Mouse (Mus musculus) liver, embryonic 14.5 days (tissue): ENCODE measurements around the gene Fam160b1. TPM values are rescaled to one million over a fixed set of nuclear protein-coding genes. Genes with fewer than 3 reads are reported as not detected.

Experiments used
- ATAC-seq: fragments of 200-750 bp; cut with Nextera tagmentation; 2 replicates; pipeline ENCODE4 v1.8.0; 2017; ENCODE audit warnings: moderate number of reproducible peaks, mild to moderate bottlenecking, moderate library complexity; ENCODE audit not compliant: insufficient read depth
- DNase-seq, 3 experiments: peaks; one replicate each; pipeline ENCODE4 v3.0.0-alpha.2; 2012 to 2013; ENCODE audit warnings: low read depth in 3 of 3, low spot score in 3 of 3
- H3K27ac ChIP-seq: fragments of 300-500 bp; sonication (generic); 2 replicates; pipeline ENCODE4 v1.5.1; 2014; ENCODE audit warnings: moderate library complexity, mild to moderate bottlenecking, control low read depth, inconsistent platforms
- H3K27me3 ChIP-seq: fragments of 300-500 bp; sonication (generic); 2 replicates; pipeline ENCODE4 v1.6.1; 2014; ENCODE audit warnings: mild to moderate bottlenecking, low read length, moderate library complexity; ENCODE audit not compliant: control insufficient read depth, insufficient read depth
- H3K36me3 ChIP-seq: fragments of 300-500 bp; sonication (generic); replicated peaks from 2 replicates; pipeline ENCODE4 v1.6.1; 2014; ENCODE audit warnings: low read depth; ENCODE audit not compliant: control insufficient read depth, insufficient read depth
- H3K4me1 ChIP-seq, 2 experiments: fragments of 200-500 bp in 1 of 2; fragments of 300-500 bp in 1 of 2; sonication (generic) in 1 of 2; replicated peaks; 2 replicates each; pipeline ENCODE4 v1.6.1; 2012 to 2014; ENCODE audit warnings: antibody characterized with exemption in 1 of 2, inconsistent platforms in 1 of 2, low read length in 1 of 2; ENCODE audit not compliant: control insufficient read depth in 2 of 2, insufficient read depth in 2 of 2
- H3K4me2 ChIP-seq: fragments of 300-500 bp; sonication (generic); 2 replicates; pipeline ENCODE4 v1.6.1; 2014; ENCODE audit warnings: low read depth, mild to moderate bottlenecking, control low read depth, moderate library complexity
- H3K4me3 ChIP-seq, 2 experiments: fragments of 200-500 bp in 1 of 2; fragments of 300-500 bp in 1 of 2; sonication (generic) in 1 of 2; 2 replicates each; pipeline ENCODE4 v1.5.1; 2012 to 2014; ENCODE audit warnings: low read depth in 2 of 2, low read length in 2 of 2, mild to moderate bottlenecking in 2 of 2, control low read depth in 1 of 2, inconsistent platforms in 1 of 2, moderate library complexity in 1 of 2; ENCODE audit not compliant: insufficient read depth in 1 of 2
- H3K9ac ChIP-seq: fragments of 300-500 bp; sonication (generic); replicated peaks from 2 replicates; pipeline ENCODE4 v1.6.1; 2014; ENCODE audit warnings: mild to moderate bottlenecking, control low read depth, moderate library complexity
- H3K9me3 ChIP-seq: fragments of 300-500 bp; sonication (generic); 2 replicates; pipeline ENCODE4 v1.6.1; 2016; ENCODE audit warnings: low read length, mixed read lengths; ENCODE audit not compliant: control insufficient read depth
- CTCF ChIP-seq: IDR thresholded peaks from 2 replicates; pipeline ENCODE4 v1.5.1; 2016; ENCODE audit warnings: antibody characterized with exemption, low read depth, control low read depth
- EP300 ChIP-seq: IDR thresholded peaks from 2 replicates; pipeline ENCODE4 v1.6.1; 2016; ENCODE audit warnings: antibody characterized with exemption, low read depth
- WGBS: fragments of 180-500 bp; shearing (Covaris S2); extraction: QIAGEN DNeasy Blood & Tissue Kit; methylation state at CpG from one replicate; pipeline ENCODE4 v1.1.7; 2014; ENCODE audit not compliant: insufficient replicate concordance; 5-methylcytosine and 5-hydroxymethylcytosine counted together
- polyA plus RNA-seq, 2 experiments: library from polyadenylated mRNA; depleted of rRNA in 1 of 2; stranded (reverse) in 1 of 2; unstranded in 1 of 2; fragments of >200 nt; fragmentation: Nextera tagmentation in 1 of 2; extraction: Ambion mirVana in 1 of 2; gene quantifications; 2 replicates each; pipeline versions ENCODE4 v1.2.1 to v1.2.3; 2012 to 2014

The Fam160b1 gene
- polyA plus RNA-seq, 2 experiments = 5.1 to 5.4 TPM

DNA sequence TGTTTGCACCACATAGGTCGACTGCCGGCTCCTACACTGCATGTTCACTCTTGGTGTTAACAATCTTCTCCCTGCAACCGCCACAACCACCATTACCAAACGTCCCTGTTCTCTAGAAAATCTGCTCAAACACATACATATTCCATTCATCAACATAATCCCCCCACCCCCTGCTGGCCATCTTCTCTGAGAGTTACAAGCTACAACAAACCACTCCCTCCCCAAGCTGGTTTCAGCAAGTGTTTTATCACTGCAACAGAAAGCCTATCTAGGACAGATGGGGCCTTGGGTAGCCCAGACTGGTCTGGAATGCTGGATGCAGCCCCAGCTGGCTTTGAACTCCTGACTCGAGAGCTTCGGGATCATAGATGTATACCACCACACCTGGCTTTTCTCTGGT lies 3.2 kb upstream of the Fam160b1 start:
- Histone ChIP-seq H3K4me2 (no peak overlapping the region), H3K36me3 (no peaks in the 10 kb centered on the region), H3K27me3 (no peaks in the 10 kb centered on the region), H3K9ac (no peak overlapping the region), H3K9me3 (no peaks in the 10 kb centered on the region), H3K4me3 (no peak overlapping the region), H3K27ac (no peak overlapping the region), H3K4me1 (peaks cover 9 to 38% of the 10 kb centered on the region in 2 experiments)
- DNase-seq (no peak), ATAC-seq (no peak)
- WGBS = 70% methylated on average over 6 of the region's 6 CpGs
- no peak for TF ChIP-seq EP300
- peak; percentile 15; the same call in 1 of the 2 replicates for TF ChIP-seq CTCF

DNA sequence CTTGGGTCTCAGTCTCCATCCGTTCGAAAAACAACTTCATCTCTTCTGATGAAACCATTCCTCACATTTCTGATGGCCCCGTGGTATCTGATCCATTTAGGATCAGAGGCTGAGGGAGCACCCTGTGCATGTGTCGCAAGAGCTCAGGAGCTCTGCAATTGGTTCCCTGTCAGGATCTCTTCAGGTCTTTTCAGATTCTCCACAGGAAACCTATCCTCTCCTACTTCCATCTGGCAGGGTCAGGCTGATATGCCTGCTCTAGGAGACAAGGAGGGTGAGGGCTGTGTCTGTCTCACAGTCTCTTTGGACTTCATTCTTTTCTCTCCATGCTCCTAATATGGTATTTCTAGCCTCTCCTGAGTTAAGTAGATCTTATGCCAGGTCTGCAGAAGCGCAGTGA lies 2.7 kb upstream of the Fam160b1 start:
- TF ChIP-seq CTCF (no peak), EP300 (no peak)
- Histone ChIP-seq H3K4me3 (peak overlapping the region in 1 of 2 experiments; percentile 94; a peak in 2 of 4 replicates), H3K27ac (no peak overlapping the region), H3K9ac (peak overlapping the region; percentile 56), H3K27me3 (no peaks in the 10 kb centered on the region), H3K4me1 (peaks cover 11 to 42% of the 10 kb centered on the region in 2 experiments), H3K9me3 (no peaks in the 10 kb centered on the region), H3K36me3 (no peaks in the 10 kb centered on the region), H3K4me2 (peak overlapping the region; percentile 91)
- WGBS = 73% methylated on average over 5 of the region's 5 CpGs
- no peak for ATAC-seq
- DNase-seq = no peak

DNA sequence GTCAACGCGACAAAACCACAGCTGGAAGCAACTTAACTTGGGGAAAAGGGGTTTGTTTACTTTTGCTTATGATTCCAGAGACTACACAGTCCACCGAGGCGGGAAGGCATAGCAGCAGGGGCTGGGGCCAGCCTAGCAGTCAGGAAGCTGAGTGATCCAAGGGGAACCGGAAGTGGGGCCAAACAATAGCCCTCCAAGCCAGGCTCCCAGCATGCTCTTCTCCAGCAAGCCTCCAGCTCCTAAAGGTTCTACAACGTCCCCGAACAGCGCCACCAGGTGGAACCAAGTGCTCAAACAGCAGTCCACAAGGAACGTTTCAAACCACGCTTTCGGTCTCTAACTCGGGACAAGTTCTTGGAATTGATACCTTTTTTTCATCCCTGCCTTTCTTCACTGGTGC lies 2.2 kb upstream of the Fam160b1 start:
- H3K4me3 ChIP-seq = peak overlapping the region; percentile 40 to 94
- H3K9ac ChIP-seq = peak overlapping the region; percentile 56
- no peaks in the 10 kb centered on the region for H3K9me3 ChIP-seq
- TF ChIP-seq EP300 = no peak
- TF ChIP-seq CTCF = peak; percentile 89
- 22% methylated on average over 12 of the region's 12 CpGs for WGBS
- no peaks in the 10 kb centered on the region for H3K27me3 ChIP-seq
- DNase-seq = peak; percentile 71 to 78 (median 77)
- 0 out of 2 replicates have a peak overlapping the region, but pooled peaks have one; percentile 19 for H3K27ac ChIP-seq
- H3K36me3 ChIP-seq = no peaks in the 10 kb centered on the region
- peak overlapping the region; percentile 91 for H3K4me2 ChIP-seq
- H3K4me1 ChIP-seq = peaks cover 11 to 46% of the 10 kb centered on the region in 2 experiments
- ATAC-seq = no peak

DNA sequence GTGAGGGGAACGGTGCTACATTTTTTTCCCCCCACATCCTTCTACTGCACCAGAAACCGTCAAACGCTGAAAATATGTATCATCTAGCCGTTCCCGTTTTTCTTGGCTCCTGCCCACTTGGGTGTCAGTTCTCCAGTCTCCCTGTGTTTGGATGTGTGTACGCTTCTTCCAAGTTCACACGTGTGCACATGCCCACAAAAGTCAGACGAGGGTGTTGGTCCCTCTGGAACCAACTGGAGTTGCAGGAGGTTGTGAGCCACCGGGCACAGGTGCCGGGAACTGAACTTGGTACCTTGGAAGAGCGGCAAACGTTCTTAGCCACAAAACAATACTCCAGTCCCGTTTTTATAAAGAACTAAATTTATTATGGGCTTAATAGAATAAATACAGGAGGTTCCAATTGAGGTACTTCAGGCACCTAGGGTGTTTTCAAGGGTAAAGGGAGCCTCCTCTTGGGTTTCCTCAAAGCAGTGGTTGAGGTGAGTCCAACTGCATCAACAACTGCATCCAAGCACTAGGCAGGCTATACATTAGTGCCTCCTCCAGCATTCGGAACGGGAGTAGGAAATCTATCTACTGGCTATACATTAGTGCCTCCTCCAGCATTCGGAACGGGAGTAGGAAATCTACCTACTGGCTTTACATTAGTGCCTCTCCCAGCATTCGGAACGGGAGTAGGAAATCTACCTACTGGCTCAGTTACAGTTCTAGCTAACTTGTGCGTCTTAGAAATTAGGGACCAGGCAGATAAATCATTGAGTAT lies 1.5 kb upstream of the Fam160b1 start:
- peak overlapping the region; percentile 91 for H3K4me2 ChIP-seq
- peaks cover 11 to 52% of the 10 kb centered on the region in 2 experiments for H3K4me1 ChIP-seq
- H3K27me3 ChIP-seq = no peaks in the 10 kb centered on the region
- DNase-seq (no peak), ATAC-seq (no peak)
- 65% methylated on average over 20 of the region's 20 CpGs for WGBS
- peak overlapping the region; percentile 56 for H3K9ac ChIP-seq
- peak overlapping the region; percentile 40 to 94 for H3K4me3 ChIP-seq
- TF ChIP-seq CTCF = no peak
- TF ChIP-seq EP300 = no peak
- 0 out of 2 replicates have a peak overlapping the region, but pooled peaks have one; percentile 19 for H3K27ac ChIP-seq
- H3K36me3 ChIP-seq = no peaks in the 10 kb centered on the region
- no peaks in the 10 kb centered on the region for H3K9me3 ChIP-seq

DNA sequence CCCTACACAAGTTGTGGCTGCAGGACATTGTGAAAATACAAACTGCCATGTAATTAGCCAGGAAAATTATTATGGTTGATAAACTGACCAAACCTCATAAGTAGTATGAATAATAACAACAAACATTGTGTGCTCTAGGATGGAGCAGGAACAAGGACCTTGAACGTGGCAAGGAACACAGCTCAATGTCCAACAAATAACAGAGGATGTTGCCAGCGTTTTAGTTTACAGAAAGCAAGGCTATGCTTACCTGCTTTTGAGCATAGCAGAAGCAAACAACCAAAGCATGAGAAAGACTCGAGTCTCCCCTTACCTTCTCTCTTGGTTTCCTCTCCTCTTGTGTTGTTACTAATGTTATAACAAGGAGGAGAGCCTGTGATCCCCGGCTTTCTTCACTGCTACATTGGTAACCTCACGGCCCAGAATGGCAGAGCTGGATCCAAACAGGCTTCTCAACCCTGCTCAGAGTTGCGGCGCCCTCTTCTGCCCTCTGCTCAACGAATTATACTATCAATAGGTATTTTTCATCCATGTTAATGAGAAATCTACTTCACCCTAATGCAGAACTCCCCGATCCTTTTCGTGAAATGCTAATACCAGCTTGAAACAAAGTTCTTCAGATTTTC lies 666 bp upstream of the Fam160b1 start:
- WGBS = 9% methylated on average over 10 of the region's 10 CpGs
- Histone ChIP-seq H3K4me1 (peaks cover 13 to 58% of the 10 kb centered on the region in 2 experiments), H3K9me3 (no peaks in the 10 kb centered on the region), H3K4me3 (peak overlapping the region; percentile 68 to 94), H3K36me3 (no peaks in the 10 kb centered on the region), H3K9ac (peak overlapping the region; percentile 41), H3K27me3 (no peaks in the 10 kb centered on the region), H3K4me2 (peak overlapping the region; percentile 91), H3K27ac (peak overlapping the region; percentile 78)
- DNase-seq (no peak), ATAC-seq (no peak)
- TF ChIP-seq EP300 = no peak
- TF ChIP-seq CTCF = peak; percentile 21; the same call in 1 of the 2 replicates
